Mouse (Mus musculus): Measurements from ENCODE around the gene Smim8. TPM values are rescaled to one million over a fixed set of nuclear protein-coding genes. Genes with fewer than 3 reads are reported as not detected.

Smim8 gene
- total RNA-seq, 2 experiments from 2014 or later = 24.3 to 25.5 TPM

GRCm38 (mm10) chr4:34724306-34724705, 53.9 kb downstream of the Smim8 start:
- intact Hi-C loops (cut with DNase I) = no loop called here
- no peak for DNase-seq (ENCODE audit: low spot score in 2 of 2)

GRCm38 (mm10) chr4:34723186-34723585, 55.0 kb downstream of the Smim8 start:
- intact Hi-C loops (cut with DNase I) = no loop called here
- DNase-seq (ENCODE audit: low spot score in 2 of 2) = no peak

- no peak for DNase-seq (ENCODE audit: low spot score in 2 of 2)
- intact Hi-C loops (cut with DNase I) = no loop called here
These were observed 57.9 kb downstream of the Smim8 start for GRCm38 (mm10) chr4:34720127-34720895.

GRCm38 (mm10) chr4:34719421-34719820, 58.8 kb downstream of the Smim8 start:
- intact Hi-C loops (cut with DNase I) = no loop called here
- no peak for DNase-seq (ENCODE audit: low spot score in 2 of 2)

Other genes starting within 250 kb of the Smim8 start
- gene Akirin2, start 227.5 kb downstream of the Smim8 start, total RNA-seq (2021) = 100 to 1,000 TPM; 105 to 106 TPM
- gene Orc3, start 163.5 kb downstream of the Smim8 start, total RNA-seq (2021) = 10 to 100 TPM; 33.3 to 39.2 TPM
- 10 to 100 TPM; 23.0 to 26.1 TPM for gene Rars2, start 163.5 kb downstream of the Smim8 start, total RNA-seq (2021)
- 10 to 100 TPM; 18.5 to 21.8 TPM for gene Slc35a1, start 91.0 kb downstream of the Smim8 start, total RNA-seq (2021)
- gene Cfap206, start 48.2 kb downstream of the Smim8 start, total RNA-seq (2021) = 1 to 10 TPM; 2.2 to 2.3 TPM
- under 1 TPM in 1 of 2 experiments, not detected in 1; 0.34 TPM for gene Gm136, start 22.2 kb downstream of the Smim8 start, total RNA-seq (2021)
- 10 to 100 TPM; 23.0 to 23.3 TPM for gene Zfp292, start 104.5 kb upstream of the Smim8 start, total RNA-seq (2021)
- gene Cga, start 115.4 kb upstream of the Smim8 start, total RNA-seq (2021) = not detected

Data from left cerebral cortex, postnatal 14 days (tissue).